Mouse (Mus musculus): ENCODE measurements at regions not wholly inside any gene's neighbourhood (a gene's known extent, or its start where the extent isn't known, plus 50 kb on each side); places are given as distances from the start of the nearest gene placed in this dataset.
"Not testable (repeated sequence)": the region's sequence is repeated elsewhere in the genome, so short reads cannot be mapped to it uniquely, and the experiment has no call there.

DNA sequence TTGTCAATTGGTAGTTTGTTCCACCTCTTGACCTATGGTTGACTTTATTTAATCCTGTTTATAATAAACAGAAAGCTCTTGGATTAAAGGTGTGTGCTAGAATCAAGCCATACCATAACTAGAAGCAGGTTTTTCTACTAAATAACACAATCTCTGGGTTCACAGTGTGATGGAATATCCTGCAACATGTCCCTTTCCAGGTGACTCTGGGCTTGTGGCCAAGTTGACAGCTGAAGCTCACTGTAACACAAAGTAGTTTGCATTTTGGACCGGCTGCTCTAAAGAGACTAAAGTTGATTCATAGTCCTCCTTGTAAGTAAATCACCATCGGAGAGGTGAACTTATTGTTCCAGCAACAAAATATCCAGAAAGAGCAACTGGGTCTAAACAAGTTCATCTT, 149.3 kb upstream of the Kctd3 start:
- no peak for DNase-seq (ENCODE audit: extremely low read depth, low read depth)

- no peak for DNase-seq (ENCODE audit: extremely low read depth, low read depth)
Observed at GRCm38 (mm10) chr1:189154376-189154775, 146.7 kb upstream of the Kctd3 start.

DNA sequence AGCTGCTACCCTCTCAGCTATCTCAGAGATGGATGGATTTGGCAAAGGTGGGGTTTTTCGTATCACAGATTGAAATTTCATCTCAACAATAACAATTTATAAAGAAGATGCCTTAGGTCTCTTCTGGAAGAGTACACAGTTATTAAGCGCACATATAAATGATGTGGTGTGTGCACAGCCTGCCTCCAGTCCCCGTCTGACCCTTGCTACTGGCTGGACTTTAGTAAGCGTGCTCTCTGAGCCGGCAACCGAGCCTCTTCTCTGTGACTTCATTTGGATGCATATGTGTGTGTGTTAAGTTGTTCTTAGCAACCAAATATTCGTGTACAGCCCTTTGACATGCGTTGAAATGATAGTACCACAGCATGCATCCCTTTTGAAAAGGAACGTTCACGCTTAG, 145.5 kb upstream of the Kctd3 start:
- DNase-seq (ENCODE audit: extremely low read depth, low read depth): no peak

DNA sequence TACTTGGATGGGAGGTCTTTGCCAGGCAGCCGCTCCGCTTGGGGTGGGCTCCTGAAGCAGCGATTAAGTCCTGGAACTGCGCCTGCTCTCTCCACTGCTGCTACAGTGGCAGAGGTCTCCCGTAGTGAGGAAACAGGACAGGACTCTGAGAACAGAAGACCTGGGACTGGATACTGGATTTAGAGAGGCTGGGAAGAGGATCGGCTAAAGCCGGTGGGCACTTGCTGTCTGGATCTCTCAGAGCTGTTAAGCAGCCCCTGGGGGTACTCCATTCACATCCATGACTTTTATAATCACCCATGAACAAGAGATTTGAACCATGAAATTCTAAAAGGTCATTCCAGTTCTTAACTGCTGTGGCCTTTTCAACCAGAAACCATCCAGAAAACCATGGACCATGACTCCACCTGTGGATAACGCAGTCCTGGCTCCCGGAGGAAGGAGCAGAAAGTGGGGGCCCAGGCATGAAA, 135.4 kb upstream of the Kctd3 start:
- DNase-seq (ENCODE audit: extremely low read depth, low read depth): no peak

- no peak for DNase-seq (ENCODE audit: extremely low read depth, low read depth)
Observed at GRCm38 (mm10) chr1:189142551-189142950, 134.9 kb upstream of the Kctd3 start.

DNA sequence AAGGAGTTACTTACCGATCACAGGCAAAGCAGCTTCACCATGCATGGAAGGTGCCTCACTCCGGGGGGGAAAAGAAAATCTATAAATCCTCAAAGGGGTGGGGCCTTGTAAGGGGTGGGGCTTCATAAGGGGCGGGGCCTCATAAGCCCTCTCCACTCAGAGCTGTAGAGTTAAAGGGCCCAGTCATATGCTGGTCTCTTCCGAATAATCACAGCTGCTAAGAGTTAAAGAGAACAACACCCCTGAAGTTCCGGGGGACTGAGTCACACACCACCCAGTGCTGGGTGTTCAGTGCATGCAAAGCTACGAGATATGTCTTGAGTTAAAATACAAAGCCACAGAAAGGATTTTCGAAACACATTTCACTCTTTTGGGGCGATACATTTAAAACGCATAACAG, 134.1 kb upstream of the Kctd3 start:
- no peak for DNase-seq (ENCODE audit: extremely low read depth, low read depth)

GRCm38 (mm10) chr1:189136731-189137385, 129.2 kb upstream of the Kctd3 start:
- DNase-seq (ENCODE audit: extremely low read depth, low read depth): no peak

DNA sequence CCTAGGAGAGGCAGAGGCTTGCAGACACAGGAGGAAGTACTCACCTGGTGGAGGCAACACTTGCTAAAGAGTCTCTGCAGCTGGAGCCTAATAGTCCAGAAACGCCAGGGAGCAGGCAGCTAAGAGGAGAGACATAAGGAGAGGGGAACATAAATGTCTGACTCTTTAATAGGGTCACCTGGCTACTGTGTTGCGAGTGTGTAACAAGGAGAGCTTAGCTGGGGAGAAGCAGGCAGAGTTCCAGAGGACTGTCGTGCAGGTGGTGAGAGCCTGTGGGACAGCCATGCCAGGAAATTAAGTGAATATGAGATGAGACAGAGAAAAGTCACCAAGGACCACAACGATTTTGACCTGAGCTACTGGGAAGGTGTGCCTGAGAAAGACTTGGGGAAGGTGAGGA, 128.2 kb upstream of the Kctd3 start:
- DNase-seq (ENCODE audit: extremely low read depth, low read depth): no peak

DNA sequence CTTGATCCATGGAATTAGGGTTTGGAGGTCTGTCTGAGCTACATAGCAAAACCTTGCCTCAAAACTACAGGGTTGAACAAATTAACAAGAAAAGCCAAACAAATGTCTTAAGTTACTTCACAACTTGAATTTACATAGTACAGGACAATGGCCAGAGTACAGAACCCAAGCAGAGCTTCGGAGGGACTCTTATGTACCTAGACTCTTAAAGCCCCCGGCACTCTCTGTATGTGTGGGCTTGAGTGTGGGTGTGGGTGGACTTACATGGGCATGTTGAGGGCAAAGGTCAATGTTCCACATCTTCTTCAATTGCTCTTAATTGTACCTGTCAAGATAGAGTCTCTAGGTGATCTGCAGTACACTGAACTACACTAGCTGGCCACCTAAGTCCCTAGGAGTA, 121.1 kb upstream of the Kctd3 start:
- no peak for DNase-seq (ENCODE audit: extremely low read depth, low read depth)

DNA sequence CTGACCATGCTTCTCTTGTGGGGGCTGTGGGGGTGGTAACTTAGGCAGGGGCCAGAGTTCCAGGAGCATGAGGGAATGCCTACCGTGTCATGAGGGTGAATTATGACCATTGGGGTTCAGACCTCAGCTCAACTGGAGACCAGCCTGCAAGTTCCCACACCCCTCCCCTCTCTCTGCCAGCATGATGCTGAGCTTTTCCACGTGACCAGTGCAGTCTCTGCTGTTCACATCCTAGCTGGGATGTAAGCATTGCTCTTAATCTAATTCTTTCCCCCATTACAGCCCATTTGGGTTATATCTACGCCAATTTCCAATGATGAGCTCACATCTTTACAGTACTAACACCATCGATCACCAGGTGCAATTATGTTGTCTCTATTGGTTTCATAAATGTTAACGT, 120.6 kb upstream of the Kctd3 start:
- not testable (repeated sequence) for DNase-seq (ENCODE audit: extremely low read depth, low read depth)

- no peak for DNase-seq (ENCODE audit: extremely low read depth, low read depth)
Observed at GRCm38 (mm10) chr1:189127367-189127766, 119.7 kb upstream of the Kctd3 start.

- DNase-seq (ENCODE audit: extremely low read depth, low read depth): no peak
Observed at GRCm38 (mm10) chr1:189119941-189120735, 112.5 kb upstream of the Kctd3 start.

DNA sequence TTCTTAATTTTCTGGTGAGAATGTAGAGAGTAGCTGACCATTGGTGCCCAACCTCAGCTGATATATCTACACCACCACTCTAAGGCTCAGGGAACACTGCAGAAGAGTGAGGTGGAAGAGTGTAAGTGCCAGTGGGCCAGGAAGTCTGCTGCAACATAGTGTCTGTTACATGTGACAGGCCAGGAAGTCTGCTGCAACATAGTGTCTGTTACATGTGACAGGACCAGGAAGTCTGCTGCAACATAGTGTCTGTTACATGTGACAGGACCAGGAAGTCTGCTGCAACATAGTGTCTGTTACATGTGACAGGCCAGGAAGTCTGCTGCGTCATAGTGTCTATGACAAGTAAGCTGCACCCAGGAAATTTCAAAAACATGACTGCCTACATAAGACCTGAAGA, 111.4 kb upstream of the Kctd3 start:
- not testable (repeated sequence) for DNase-seq (ENCODE audit: extremely low read depth, low read depth)

DNA sequence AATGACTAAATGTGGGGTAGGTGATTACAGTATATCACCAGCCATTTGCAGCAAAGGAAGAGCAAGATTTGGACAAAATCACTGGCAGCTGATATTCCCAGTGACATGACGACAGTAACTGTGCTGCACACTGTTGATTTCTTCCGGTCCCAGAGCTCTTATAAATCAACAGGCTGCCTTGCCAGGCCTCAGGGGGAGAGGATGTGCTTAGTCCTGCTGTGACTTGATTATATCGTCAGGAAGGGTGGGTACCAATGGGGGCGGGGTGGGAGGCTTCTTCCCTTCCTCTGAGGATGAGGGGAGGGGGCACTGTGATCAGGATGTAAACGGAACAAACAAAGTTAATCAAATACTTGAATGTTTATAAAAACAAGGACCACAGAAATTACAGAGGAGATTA, 110.9 kb upstream of the Kctd3 start:
- DNase-seq (ENCODE audit: extremely low read depth, low read depth): no peak

DNA sequence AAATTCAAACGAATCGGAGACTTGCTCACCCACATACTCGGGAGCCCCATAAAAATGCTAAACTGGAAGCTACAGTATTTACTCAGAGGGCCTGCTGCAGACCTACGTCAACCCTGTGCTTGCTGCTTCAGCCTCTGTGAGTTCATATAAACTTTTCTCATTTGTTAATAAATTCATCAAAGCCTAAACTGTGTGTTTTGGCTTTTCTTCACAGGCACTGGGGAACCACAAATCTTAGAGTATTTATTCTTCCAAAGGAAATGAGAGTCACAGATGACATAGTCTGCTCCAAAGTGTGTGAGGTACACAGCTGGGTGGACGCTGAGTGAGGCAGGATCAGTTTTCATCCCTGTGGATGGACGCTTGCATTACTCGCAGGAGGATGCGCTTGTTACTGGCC, 108.3 kb upstream of the Kctd3 start:
- no peak for DNase-seq (ENCODE audit: extremely low read depth, low read depth)

- no peak for DNase-seq (ENCODE audit: extremely low read depth, low read depth)
Observed at GRCm38 (mm10) chr1:189115279-189115678, 107.6 kb upstream of the Kctd3 start.

DNA sequence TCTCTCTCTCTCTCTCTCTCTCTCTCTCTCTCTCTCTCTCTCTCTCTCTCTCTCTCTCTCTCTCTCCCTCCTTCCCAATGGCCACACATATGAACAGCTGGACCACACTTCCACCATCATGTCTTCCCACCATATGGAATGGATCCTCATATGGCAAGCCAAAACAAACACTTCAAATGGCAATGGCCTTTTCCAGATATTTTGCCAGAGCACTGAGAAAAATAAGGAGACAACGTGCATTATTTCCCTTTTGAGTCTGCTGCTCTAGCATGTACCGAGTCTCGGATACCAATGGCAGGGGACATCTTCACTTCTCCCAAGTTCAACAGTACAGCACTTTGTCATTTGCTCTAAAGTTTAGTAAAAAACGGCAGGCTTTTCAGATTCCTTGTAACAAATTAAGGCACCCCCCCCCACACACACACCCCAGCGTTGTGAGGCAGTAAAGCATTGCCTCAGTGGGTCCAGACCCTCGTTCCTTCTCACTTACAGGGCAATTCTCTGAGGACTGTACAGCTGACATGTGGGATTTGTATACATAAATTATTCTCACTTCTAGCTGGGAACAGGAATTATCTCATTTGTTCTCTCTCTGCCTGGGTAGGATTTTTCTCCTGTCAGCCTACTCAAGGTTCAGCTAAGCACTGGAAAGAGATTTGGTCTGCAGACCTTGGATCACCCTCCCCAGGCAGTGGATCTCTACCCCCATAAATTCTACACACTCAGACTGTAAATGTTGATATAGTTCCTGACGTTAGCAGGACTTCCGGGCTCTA, 100.8 kb upstream of the Kctd3 start:
- no peak for DNase-seq (ENCODE audit: extremely low read depth, low read depth)

- no peak for DNase-seq (ENCODE audit: extremely low read depth, low read depth)
Observed at GRCm38 (mm10) chr1:189107841-189108240, 100.2 kb upstream of the Kctd3 start.

DNA sequence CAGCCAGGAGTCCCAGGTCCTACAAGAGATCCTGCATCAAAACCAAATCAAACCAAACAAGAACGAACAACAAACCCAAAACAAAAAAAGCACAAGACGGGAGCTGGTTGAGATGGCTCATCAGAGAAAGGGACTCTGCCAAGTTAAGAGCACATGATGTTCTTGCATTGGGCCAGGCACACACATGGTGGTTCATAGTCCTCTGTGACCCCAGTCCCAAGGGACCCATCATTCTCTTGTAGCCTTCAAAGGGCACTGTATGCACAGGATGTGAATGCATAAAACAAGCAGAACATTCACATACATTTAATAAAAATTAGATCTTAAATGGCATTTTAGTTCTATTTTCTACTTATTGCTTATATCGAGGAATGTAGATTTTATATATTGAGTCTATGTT, 99.5 kb upstream of the Kctd3 start:
- no peak for DNase-seq (ENCODE audit: extremely low read depth, low read depth)

DNA sequence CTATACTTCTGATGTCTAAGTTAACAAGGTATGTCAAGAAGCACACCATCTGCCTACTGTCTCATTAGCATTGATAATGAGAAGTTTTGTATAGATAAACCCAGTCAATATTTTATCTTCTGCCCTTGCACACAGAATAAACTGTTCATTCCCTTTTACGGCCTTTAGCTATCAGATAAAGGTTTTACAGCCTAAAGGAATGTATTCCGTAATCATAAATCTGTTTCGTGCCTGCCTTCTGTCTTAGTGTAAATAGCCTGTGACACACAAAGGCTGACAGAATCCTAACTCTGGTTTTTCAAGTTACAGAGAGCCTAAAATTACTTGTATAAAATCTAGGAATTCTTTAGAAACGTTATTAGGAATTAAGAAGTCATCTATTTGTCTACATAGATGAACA, 97.6 kb upstream of the Kctd3 start:
- no peak for DNase-seq (ENCODE audit: extremely low read depth, low read depth)

GRCm38 (mm10) chr1:189102781-189103180, 95.1 kb upstream of the Kctd3 start:
- no peak for DNase-seq (ENCODE audit: extremely low read depth, low read depth)

GRCm38 (mm10) chr1:189099121-189099520, 91.5 kb upstream of the Kctd3 start:
- DNase-seq (ENCODE audit: extremely low read depth, low read depth): no peak

All from MEL-GATA-1-ER (cell line).